Mouse (Mus musculus) 3134 (cell line): Measurements from ENCODE around the gene Map3k10.
A peak's percentile ranks its signal among the peaks of the same experiment; 100 is the strongest.
"Not testable (repeated sequence)": the region's sequence is repeated elsewhere in the genome, so short reads cannot be mapped to it uniquely, and the experiment has no call there.

ENCODE experiments used
- DNase-seq: peaks from one replicate; pipeline ENCODE4 v3.0.0-alpha.2; 2011; ENCODE audit warnings: low spot score; ENCODE audit not compliant: insufficient read length; ENCODE audit errors: extremely low read depth

Gene Map3k10

GRCm38 (mm10) chr7:27655545-27655944 is 18.9 kb downstream of the Map3k10 start:
- no peak for DNase-seq

GRCm38 (mm10) chr7:27654607-27655276 is 19.7 kb downstream of the Map3k10 start:
- DNase-seq, result no peak

- no peak for DNase-seq
These were observed 20.5 kb downstream of the Map3k10 start, which contains the start of gene Ttc9b for GRCm38 (mm10) chr7:27653681-27654437. Gene Ttc9b, plus strand, starts transcription at chr7:27653915.

- DNase-seq, result peak; percentile 48
These were observed 23.4 kb downstream of the Map3k10 start for GRCm38 (mm10) chr7:27650949-27651348.

GRCm38 (mm10) chr7:27649723-27650122 is 24.7 kb downstream of the Map3k10 start:
- DNase-seq, result no peak

- DNase-seq, result no peak
These were observed 27.0 kb downstream of the Map3k10 start for GRCm38 (mm10) chr7:27647281-27648002.

GRCm38 (mm10) chr7:27646516-27646915 is 27.9 kb downstream of the Map3k10 start:
- no peak for DNase-seq

- DNase-seq, result no peak
These were observed 29.9 kb downstream of the Map3k10 start for GRCm38 (mm10) chr7:27644471-27644870.

GRCm38 (mm10) chr7:27635094-27635493 is 39.3 kb downstream of the Map3k10 start:
- DNase-seq, result not testable (repeated sequence)

- DNase-seq, result no peak
These were observed 39.7 kb downstream of the Map3k10 start for GRCm38 (mm10) chr7:27634691-27635090.

- DNase-seq, result no peak
These were observed 41.2 kb downstream of the Map3k10 start for GRCm38 (mm10) chr7:27633166-27633565.

GRCm38 (mm10) chr7:27631439-27631838 is 43.0 kb downstream of the Map3k10 start:
- no peak for DNase-seq

- DNase-seq, result not testable (repeated sequence)
These were observed 45.6 kb downstream of the Map3k10 start for GRCm38 (mm10) chr7:27628816-27629215.

GRCm38 (mm10) chr7:27628190-27628589 is 46.2 kb downstream of the Map3k10 start:
- DNase-seq, result no peak

- no peak for DNase-seq
These were observed 46.7 kb downstream of the Map3k10 start for GRCm38 (mm10) chr7:27627707-27628106.

- DNase-seq, result no peak
These were observed 49.4 kb downstream of the Map3k10 start for GRCm38 (mm10) chr7:27624967-27625366.

- no peak for DNase-seq
These were observed 52.2 kb downstream of the Map3k10 start for GRCm38 (mm10) chr7:27622234-27622633.

GRCm38 (mm10) chr7:27621028-27621427 is 53.4 kb downstream of the Map3k10 start:
- DNase-seq, result no peak

GRCm38 (mm10) chr7:27613751-27614499 is 60.5 kb downstream of the Map3k10 start:
- no peak for DNase-seq

GRCm38 (mm10) chr7:27612940-27613339 is 61.5 kb downstream of the Map3k10 start:
- DNase-seq, result no peak

- no peak for DNase-seq
These were observed 63.5 kb downstream of the Map3k10 start for GRCm38 (mm10) chr7:27610871-27611270.
